Mouse (Mus musculus) embryonic facial prominence, embryonic 12.5 days (tissue): ENCODE measurements around the gene Myrf. TPM values are rescaled to one million over a fixed set of nuclear protein-coding genes. Genes with fewer than 3 reads are reported as not detected.
A peak's percentile ranks its signal among the peaks of the same experiment; 100 is the strongest.

Experiments used
- ATAC-seq: fragments of 200-750 bp; cut with Nextera tagmentation; 2 replicates; pipeline ENCODE4 v1.8.0; 2017; ENCODE audit not compliant: insufficient number of reproducible peaks, insufficient read depth, low FRiP score, low TSS enrichment
- H3K27ac ChIP-seq: fragments of 300-500 bp; sonication (generic); 2 replicates; pipeline ENCODE4 v1.5.1; 2016; ENCODE audit warnings: mild to moderate bottlenecking
- H3K27me3 ChIP-seq: fragments of 300-500 bp; sonication (generic); 2 replicates; pipeline ENCODE4 v1.6.1; 2016; ENCODE audit warnings: mild to moderate bottlenecking, moderate library complexity
- H3K36me3 ChIP-seq: fragments of 300-500 bp; sonication (generic); 2 replicates; pipeline ENCODE4 v1.6.1; 2016; ENCODE audit warnings: mild to moderate bottlenecking
- H3K4me1 ChIP-seq: fragments of 300-500 bp; sonication (generic); 2 replicates; pipeline ENCODE4 v1.6.1; 2016
- H3K4me2 ChIP-seq: fragments of 300-500 bp; sonication (generic); replicated peaks from 2 replicates; pipeline ENCODE4 v1.6.1; 2016; ENCODE audit warnings: mild to moderate bottlenecking, moderate library complexity
- H3K4me3 ChIP-seq: fragments of 300-500 bp; sonication (generic); 2 replicates; pipeline ENCODE4 v1.5.1; 2016; ENCODE audit warnings: mild to moderate bottlenecking
- H3K9ac ChIP-seq: fragments of 300-500 bp; sonication (generic); 2 replicates; pipeline ENCODE4 v1.6.1; 2016; ENCODE audit warnings: mild to moderate bottlenecking, moderate library complexity
- H3K9me3 ChIP-seq: fragments of 300-500 bp; sonication (generic); 2 replicates; pipeline ENCODE4 v1.6.1; 2016; ENCODE audit warnings: mild to moderate bottlenecking, moderate library complexity
- WGBS: fragments of 180-500 bp; shearing (Covaris S2); methylation state at CpG from one replicate; pipeline ENCODE4 v1.1.7; 2016; 5-methylcytosine and 5-hydroxymethylcytosine counted together
- polyA plus RNA-seq: library from polyadenylated mRNA; unstranded; fragments of >200 nt; fragmentation: Nextera tagmentation; extraction: Ambion mirVana; gene quantifications from 2 replicates; pipeline ENCODE4 v1.2.1, GENCODE M21; 2016

Gene Myrf
- polyA plus RNA-seq, 1 experiment from 2014 or later, result 2.5 TPM

DNA sequence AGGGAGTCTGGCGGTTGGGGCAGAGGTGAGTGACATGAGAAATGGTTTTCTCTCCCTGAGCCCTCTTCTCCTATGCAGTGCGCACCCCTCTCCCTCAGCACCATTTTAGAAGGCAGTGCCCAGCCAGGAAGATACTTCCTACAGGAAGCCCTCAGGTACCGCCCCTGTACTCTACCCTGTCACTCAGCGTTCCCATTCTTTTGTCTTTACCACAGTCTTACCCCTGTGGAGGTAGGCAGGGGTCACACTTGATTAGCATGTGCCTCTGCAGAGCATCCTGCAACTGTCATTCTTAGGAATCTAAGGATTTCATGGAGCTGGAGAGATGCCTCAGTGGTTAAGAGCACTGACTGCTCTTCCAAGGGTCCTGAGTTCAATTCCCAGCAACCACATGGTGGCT is 17.0 kb downstream of the Myrf start:
- no peaks in the 10 kb centered on the region for H3K36me3 ChIP-seq
- no peak for ATAC-seq
- 62% methylated on average over 4 of the region's 4 CpGs for WGBS
- no peak overlapping the region for H3K27ac ChIP-seq
- H3K4me1 ChIP-seq, result peaks cover 13% of the 10 kb centered on the region
- no peaks in the 10 kb centered on the region for H3K27me3 ChIP-seq
- no peaks in the 10 kb centered on the region for H3K9me3 ChIP-seq
- H3K9ac ChIP-seq, result no peak overlapping the region
- H3K4me3 ChIP-seq, result no peak overlapping the region
- no peak overlapping the region for H3K4me2 ChIP-seq

DNA sequence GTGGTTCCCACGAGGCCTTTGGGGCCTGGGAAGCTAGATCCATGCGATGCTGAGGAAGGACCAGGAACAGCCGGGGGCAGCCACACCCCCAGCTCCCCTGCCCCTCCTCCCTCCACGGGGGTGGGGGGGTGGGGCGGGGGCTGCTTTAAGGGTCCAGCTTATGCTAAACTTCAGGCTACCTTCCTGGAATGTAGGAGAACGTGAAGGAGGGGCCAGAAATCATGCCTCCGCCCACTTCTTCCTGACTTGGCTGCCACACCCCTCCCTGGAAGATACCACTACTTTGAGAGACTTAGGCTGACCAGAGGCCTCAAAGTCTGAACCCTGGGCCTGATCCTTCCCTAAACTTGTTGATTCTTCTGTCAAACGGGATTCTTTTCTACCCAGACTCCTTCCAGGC is 17.9 kb downstream of the Myrf start:
- Histone ChIP-seq H3K9ac (no peak overlapping the region), H3K9me3 (no peaks in the 10 kb centered on the region), H3K27ac (no peak overlapping the region), H3K4me1 (peaks cover 13% of the 10 kb centered on the region), H3K4me3 (no peak overlapping the region), H3K4me2 (no peak overlapping the region), H3K36me3 (no peaks in the 10 kb centered on the region), H3K27me3 (no peaks in the 10 kb centered on the region)
- no peak for ATAC-seq
- 35% methylated on average over 7 of the region's 8 CpGs for WGBS

DNA sequence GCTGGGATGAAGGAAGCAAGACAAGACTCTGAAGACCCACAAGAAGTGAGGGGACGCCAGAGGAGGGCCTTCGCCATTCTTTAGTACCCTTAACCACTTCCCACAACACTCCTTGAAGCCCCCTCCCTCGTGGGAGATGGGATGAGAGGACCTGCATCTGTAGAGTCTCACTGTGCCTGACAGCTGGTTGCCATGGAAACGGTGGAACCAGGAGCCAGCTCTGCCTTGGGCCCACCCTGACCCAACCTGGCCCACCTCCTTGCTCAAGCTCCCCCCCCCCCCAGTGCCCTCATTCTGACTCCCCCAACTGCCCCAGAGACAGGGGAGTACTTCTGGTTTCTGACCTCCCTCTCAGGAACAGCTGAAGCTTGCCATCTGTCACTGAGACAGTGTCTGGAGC is 19.0 kb downstream of the Myrf start:
- Histone ChIP-seq H3K4me2 (no peak overlapping the region), H3K9me3 (no peaks in the 10 kb centered on the region), H3K9ac (no peak overlapping the region), H3K27ac (no peak overlapping the region), H3K27me3 (no peaks in the 10 kb centered on the region), H3K4me3 (no peak overlapping the region), H3K36me3 (no peaks in the 10 kb centered on the region), H3K4me1 (peaks cover 13% of the 10 kb centered on the region)
- ATAC-seq, result no peak
- 64% methylated on average over 4 of the region's 4 CpGs for WGBS

DNA sequence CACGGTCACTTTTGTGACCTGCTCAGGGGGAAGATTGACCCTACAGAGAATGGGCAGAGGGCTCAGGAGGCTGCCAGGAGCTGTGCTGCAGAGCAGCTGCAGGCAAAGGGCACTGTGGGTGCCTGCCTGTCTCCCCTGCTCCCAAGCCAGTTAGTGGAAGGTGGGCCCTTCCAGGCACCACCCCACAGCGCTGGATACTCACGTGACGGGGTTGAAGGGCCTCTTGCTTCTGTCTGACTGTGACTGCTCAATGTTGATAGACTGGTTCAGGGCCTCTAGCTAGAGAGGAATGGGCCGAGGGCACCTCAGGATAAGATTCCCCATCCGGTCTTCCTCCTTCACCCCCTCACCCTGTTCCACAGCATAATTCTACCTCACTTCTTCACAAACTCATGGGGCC is 21.0 kb downstream of the Myrf start:
- Histone ChIP-seq H3K27ac (no peak overlapping the region), H3K4me3 (no peak overlapping the region), H3K36me3 (no peaks in the 10 kb centered on the region), H3K9ac (no peak overlapping the region), H3K4me2 (no peak overlapping the region), H3K4me1 (peaks cover 5% of the 10 kb centered on the region; the same call in 1 of the 2 replicates), H3K27me3 (no peaks in the 10 kb centered on the region), H3K9me3 (no peaks in the 10 kb centered on the region)
- ATAC-seq, result no peak
- WGBS, result 73% methylated on average over 6 of the region's 6 CpGs

DNA sequence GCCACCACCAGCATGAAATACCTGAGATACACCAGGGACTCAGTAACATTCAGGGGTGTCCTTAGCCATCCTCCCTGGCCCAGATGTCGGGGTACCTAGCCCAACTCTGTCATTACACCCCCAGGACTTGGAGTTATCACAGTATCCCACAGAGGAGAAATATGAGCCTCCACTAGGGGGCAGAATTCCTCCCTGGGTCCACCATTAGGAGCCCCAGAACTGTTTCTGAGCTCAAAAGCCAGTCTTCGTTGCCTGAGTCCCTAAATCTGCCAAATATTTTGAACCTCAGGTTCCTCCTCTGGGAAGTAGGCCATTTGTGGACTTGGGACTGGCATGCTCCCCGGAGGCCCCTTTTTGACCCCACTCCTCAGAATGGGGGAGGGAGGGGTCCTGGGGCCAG is 21.4 kb downstream of the Myrf start:
- H3K27ac ChIP-seq, result no peak overlapping the region
- no peak overlapping the region for H3K9ac ChIP-seq

DNA sequence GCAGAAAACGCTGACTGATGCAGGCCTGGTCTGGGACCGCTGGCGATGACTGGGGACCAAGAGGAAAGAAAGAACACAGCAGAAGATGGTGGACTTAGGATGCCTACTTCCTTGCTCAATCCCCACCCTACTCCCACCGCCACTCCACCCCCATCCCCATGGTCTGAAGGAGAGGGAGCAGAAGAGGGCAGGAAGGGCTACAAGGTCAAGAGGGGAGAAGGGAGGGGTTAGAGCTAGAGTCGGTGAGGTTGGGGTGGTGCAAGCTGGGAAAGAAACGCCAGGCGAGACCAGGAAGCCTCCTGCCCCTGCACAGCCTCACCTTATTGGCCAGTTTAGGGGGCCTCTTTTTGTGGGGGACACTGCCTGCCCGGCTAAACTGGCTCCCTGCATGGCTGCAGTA is 24.4 kb downstream of the Myrf start:
- Histone ChIP-seq H3K4me3 (no peak overlapping the region), H3K27me3 (no peaks in the 10 kb centered on the region), H3K4me2 (no peak overlapping the region), H3K27ac (no peak overlapping the region), H3K36me3 (peaks cover 21% of the 10 kb centered on the region), H3K9me3 (no peaks in the 10 kb centered on the region), H3K9ac (no peak overlapping the region), H3K4me1 (no peaks in the 10 kb centered on the region)
- ATAC-seq, result no peak
- WGBS, result 79% methylated on average over 8 of the region's 8 CpGs

More for the DNA sequence above, 21.4 kb downstream of the Myrf start:
- no peak overlapping the region for H3K4me2 ChIP-seq
- no peaks in the 10 kb centered on the region for H3K4me1 ChIP-seq
- H3K36me3 ChIP-seq, result no peaks in the 10 kb centered on the region
- H3K27me3 ChIP-seq, result no peaks in the 10 kb centered on the region
- ATAC-seq, result no peak
- H3K9me3 ChIP-seq, result no peaks in the 10 kb centered on the region
- H3K4me3 ChIP-seq, result no peak overlapping the region
- 61% methylated on average over 3 of the region's 3 CpGs for WGBS

DNA sequence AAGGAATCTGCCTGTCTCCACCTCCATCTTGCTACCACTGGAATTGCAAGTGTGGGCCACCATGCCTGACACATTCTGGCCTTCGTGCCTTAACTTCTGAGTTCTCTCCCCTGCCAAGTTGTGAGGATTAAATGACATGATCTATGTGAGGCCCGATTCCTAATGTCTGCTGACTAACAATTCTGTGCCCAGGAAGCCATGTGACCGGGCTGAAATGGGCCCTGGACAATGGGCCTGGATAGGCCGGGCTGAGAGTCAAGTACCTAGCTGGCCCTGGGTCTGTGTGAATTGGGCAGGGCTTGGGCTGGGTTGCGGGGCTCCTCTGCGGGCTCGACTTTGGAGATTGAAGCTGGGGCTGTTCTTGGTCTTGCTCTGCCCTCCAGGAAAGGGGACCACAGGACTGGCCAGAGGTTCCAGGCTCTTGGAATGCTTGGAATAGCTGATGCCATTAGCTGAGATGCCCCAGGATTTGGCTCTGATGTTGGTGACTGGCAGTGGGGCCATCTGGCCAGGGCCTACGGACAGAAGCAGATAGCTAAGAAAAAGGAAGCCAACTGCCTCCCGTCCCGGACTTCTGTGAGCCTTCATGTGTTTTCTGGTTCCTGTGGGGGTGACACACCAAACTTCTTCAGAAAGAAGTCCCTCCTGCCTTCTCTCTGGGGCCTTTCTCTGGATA is 26.6 kb downstream of the Myrf start:
- Histone ChIP-seq H3K36me3 (peaks cover 42% of the 10 kb centered on the region), H3K27me3 (no peaks in the 10 kb centered on the region), H3K9me3 (no peaks in the 10 kb centered on the region), H3K9ac (no peak overlapping the region), H3K4me3 (no peak overlapping the region), H3K27ac (no peak overlapping the region), H3K4me1 (no peaks in the 10 kb centered on the region), H3K4me2 (no peak overlapping the region)
- WGBS, result 93% methylated on average over 10 of the region's 10 CpGs
- ATAC-seq, result no peak

DNA sequence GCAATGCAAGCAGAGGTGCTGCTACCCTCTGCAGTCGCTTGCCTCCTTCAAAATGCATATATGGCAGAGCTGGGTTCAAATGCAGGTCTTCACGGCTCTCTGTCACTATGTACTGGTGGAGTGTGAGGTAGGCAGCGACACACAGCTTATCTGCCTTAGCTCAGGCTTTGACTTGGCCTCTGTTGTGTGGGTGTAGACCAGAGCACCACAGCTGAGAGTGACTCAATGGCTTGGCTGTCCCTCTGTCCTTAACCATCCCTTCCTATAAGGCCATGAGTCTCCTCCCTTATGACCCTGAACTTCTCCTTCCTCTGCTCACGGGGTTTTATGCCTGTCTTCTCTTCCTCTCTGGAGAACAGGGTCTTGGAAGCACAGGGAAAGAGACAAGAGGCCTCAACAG is 29.7 kb downstream of the Myrf start:
- H3K4me3 ChIP-seq, result no peak overlapping the region
- ATAC-seq, result no peak
- no peaks in the 10 kb centered on the region for H3K9me3 ChIP-seq
- H3K9ac ChIP-seq, result no peak overlapping the region
- peaks cover 69% of the 10 kb centered on the region for H3K36me3 ChIP-seq
- H3K27ac ChIP-seq, result no peak overlapping the region
- no peak overlapping the region for H3K4me2 ChIP-seq
- no peaks in the 10 kb centered on the region for H3K4me1 ChIP-seq
- H3K27me3 ChIP-seq, result no peaks in the 10 kb centered on the region
- 90% methylated on average over 4 of the region's 4 CpGs for WGBS

DNA sequence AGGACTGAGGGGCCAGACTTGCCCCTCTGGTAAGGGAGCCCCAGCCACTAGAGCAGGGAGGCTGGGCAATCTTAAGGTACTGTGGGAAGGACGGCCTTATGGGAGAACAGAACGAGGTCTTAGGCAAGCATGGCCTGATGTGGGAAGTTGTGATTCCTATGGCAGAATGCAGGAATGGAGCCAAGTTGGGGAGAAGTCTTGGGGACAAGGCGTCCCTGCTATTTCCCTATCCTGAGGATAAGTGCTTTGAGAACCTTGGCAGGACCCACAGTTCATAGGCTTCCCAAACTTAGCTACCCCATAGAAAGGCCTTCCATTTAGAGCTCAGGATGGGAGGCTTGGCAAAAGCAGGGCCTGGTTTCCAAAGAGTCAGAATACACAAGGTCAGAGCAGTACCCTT is 31.7 kb downstream of the Myrf start:
- no peak overlapping the region for H3K4me2 ChIP-seq
- peaks cover 69% of the 10 kb centered on the region for H3K36me3 ChIP-seq
- H3K9ac ChIP-seq, result no peak overlapping the region
- H3K4me1 ChIP-seq, result peaks cover 6% of the 10 kb centered on the region
- no peak for ATAC-seq
- no peaks in the 10 kb centered on the region for H3K9me3 ChIP-seq
- H3K27me3 ChIP-seq, result no peaks in the 10 kb centered on the region
- WGBS, result 83% methylated on average over 3 of the region's 3 CpGs
- H3K4me3 ChIP-seq, result no peak overlapping the region
- H3K27ac ChIP-seq, result no peak overlapping the region

DNA sequence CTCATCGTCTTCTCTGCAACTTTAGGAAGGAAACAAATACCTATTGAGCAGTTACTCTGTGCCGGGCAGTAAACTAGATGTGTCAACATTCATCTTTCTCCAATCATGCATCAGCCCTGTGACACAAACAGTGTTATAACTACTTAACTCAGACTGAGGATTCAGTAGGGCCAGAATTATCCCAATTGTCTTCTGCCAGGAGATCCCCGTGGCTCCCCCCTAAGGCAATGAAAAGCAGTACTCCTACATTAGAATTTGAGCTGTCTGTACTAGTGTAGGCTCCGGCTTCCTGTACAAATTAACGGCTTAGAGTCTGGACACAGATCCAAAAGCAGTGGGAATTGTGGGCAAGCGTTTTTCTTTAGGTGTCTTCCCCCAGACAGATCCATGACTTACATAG is 35.5 kb downstream of the Myrf start:
- peak overlapping the region; percentile 88 for H3K9ac ChIP-seq
- H3K4me1 ChIP-seq, result peaks cover 15% of the 10 kb centered on the region
- ATAC-seq, result no peak
- peak overlapping the region; percentile 97 for H3K4me3 ChIP-seq
- no peaks in the 10 kb centered on the region for H3K9me3 ChIP-seq
- H3K27ac ChIP-seq, result no peak overlapping the region
- H3K36me3 ChIP-seq, result peaks cover 52% of the 10 kb centered on the region
- H3K27me3 ChIP-seq, result no peaks in the 10 kb centered on the region
- 65% methylated on average over 6 of the region's 6 CpGs for WGBS
- H3K4me2 ChIP-seq, result peak overlapping the region; percentile 96

DNA sequence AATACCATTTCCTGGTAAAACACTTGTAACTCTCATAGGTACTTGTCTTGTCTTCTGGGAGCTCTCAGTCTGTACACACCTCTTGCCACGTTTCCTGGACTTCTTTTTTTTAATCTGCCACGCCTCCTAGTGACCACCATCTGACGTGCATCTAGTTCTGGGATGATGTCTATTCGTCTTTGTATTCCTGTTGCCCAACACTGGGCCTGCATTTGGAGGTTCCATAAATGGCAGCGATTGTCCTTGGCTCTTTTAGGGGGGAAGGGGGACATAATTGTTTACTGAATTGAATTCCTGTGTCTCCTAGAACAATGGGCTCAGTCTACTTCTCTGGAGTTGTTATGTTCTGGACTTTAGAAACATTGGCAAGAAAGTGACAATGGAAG is 35.9 kb downstream of the Myrf start:
- H3K4me1 ChIP-seq, result peaks cover 15% of the 10 kb centered on the region
- H3K27ac ChIP-seq, result peak overlapping the region; percentile 70; the same call in 1 of the 2 replicates
- no peaks in the 10 kb centered on the region for H3K27me3 ChIP-seq
- no peaks in the 10 kb centered on the region for H3K9me3 ChIP-seq
- H3K4me3 ChIP-seq, result peak overlapping the region; percentile 97
- H3K36me3 ChIP-seq, result peaks cover 52% of the 10 kb centered on the region
- ATAC-seq, result no peak
- H3K9ac ChIP-seq, result peak overlapping the region; percentile 88
- WGBS, result 2% methylated on average over 5 of the region's 5 CpGs
- H3K4me2 ChIP-seq, result peak overlapping the region; percentile 96

DNA sequence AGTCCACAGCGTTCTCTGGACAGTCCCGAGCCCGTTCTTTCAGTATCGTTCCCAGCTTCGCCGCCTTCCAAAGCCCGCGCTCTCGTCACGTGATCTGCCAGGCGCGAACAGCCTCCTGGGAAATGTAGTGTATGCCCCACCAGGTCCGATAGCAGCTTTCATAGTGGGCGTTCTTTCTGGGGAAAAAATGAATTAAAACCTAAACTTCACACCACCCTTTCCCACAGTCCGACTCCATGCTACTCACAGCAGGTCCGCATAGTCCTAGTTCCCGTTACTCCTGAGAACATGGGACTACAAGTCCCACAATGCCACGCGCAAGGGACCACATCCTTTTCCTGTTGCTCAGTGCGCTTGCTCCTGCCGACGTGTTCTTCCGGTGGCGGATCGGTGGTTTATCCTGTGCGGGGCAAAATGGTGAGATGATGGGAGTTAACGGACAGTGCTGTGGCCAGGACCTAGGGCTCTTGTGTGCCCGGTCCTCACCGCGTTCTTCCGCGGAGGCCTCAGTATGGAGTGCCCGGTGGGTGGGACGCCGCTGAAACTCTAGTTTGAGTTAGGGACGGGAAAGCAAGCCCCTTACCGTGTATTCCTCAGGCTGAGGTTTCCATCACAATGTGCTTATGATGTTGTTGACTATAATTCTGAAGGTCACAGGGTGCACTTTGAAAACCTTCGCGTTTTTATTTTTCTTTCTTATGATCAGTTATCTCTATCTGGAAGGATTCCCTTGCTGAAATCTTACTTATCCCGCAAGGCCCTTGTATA is 36.5 kb downstream of the Myrf start, which contains the start of the genes Tmem258 and Fen1:
Gene Tmem258, plus strand, starts transcription at position 167 of the 768 bp plus-strand sequence.
Gene Fen1, minus strand, starts transcription at position 322 of the 768 bp plus-strand sequence.
- peak within 1 kb of the TSS; percentile 70; the same call in 1 of the 2 replicates for H3K27ac ChIP-seq
- H3K36me3 ChIP-seq, result peaks cover 52% of the 10 kb centered on the region
- peak; percentile 85 for ATAC-seq
- H3K9ac ChIP-seq, result peak within 1 kb of the TSS; percentile 88
- H3K4me1 ChIP-seq, result peaks cover 15% of the 10 kb centered on the region
- WGBS, result under 1% methylated on average over 40 of the region's 40 CpGs
- H3K4me2 ChIP-seq, result peak within 1 kb of the TSS; percentile 96
- H3K27me3 ChIP-seq, result no peaks in the 10 kb centered on the region
- no peaks in the 10 kb centered on the region for H3K9me3 ChIP-seq
- H3K4me3 ChIP-seq, result peak within 1 kb of the TSS; percentile 97
